In the genomic region with DNA sequence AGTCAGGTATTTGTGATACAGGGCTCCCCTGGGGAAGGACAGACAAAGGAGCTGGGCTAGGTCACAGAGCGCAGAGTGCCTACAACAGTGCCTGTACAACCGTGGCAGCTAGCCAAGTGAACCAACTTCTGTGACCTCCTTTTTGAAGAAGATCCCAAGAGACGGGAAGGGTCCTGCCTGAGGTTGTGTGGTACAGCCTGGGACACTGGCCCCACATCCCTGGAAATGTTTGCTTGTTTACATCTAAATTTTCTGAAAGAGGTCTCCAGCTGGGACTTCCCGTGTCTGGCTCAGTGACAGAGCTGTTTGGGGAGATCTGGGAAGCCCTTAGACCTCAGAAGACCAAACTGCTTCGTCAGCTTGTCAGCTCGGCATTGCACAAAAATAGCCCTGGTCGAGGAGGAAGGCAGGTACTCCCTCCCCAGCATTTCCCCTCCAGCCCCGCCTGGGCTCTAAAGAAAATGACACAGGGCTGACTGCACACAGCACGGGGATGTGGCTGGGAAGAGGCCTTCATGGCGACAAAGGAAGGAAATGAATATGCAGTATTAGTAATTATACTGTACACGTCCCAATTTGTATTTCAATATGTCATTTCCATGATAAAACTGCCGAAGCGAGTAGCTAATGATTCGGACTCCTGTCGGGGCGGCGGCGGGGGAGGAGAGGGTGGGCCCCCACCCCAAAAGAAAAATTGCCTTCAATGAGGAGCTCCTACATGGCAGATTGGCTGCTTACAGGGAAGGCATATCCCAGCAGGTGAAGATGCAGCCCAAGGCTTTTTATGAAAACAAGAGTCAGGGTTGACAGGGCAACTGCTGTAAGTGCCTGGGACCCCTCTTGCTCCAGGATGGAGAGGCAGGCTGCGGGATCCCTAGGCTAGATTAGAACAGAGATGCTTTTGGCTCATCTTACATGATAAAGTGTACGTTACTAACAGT, we compare ENCODE assay signal across 9 mouse cellular contexts. TPM values are rescaled to one million over a fixed set of nuclear protein-coding genes. Genes with fewer than 3 reads are reported as not detected.
DNase-seq lines count a peak whose midpoint lies in the region; ATAC-seq and TF ChIP-seq lines count a peak whose summit lies in the region.
"Had no signal": no experiment of that assay in that cellular context is flagged by ENCODE, and none has a peak within 500 bp of the region (broad histone marks: within the 10 kb centered on the region; RNA-seq: fewer than 3 reads in every experiment).

No protein-coding gene starts in this region.

- no peak overlapping the region for H3K9ac ChIP-seq in lung, embryonic 14.5 days
- 0 out of 2 replicates have a peak overlapping the region, but pooled peaks have one; percentile 3 for H3K9ac ChIP-seq in heart, embryonic 14.5 days (ENCODE audit: low read length)
- H3K9ac ChIP-seq: limb, embryonic 12.5 days had no signal

- no peak overlapping the region for H3K4me3 ChIP-seq in lung, embryonic 14.5 days (ENCODE audit: low read depth, low read length)
- H3K4me3 ChIP-seq in heart, embryonic 14.5 days (ENCODE audit: control insufficient read depth in 1 of 2, insufficient read depth in 1 of 2, low read depth in 1 of 2, low read length in 2 of 2): no peak overlapping the region
- H3K4me3 ChIP-seq: limb, embryonic 12.5 days had no signal

- 0 out of 2 replicates have a peak overlapping the region, but pooled peaks have one; percentile 6 for H3K27ac ChIP-seq in lung, embryonic 14.5 days (ENCODE audit: low read depth)
- peak overlapping the region; percentile 18 to 59 for H3K27ac ChIP-seq in heart, embryonic 14.5 days (replicated peaks in 1 of 2; ENCODE audit: control insufficient read depth in 1 of 2, insufficient read depth in 1 of 2, low read depth in 2 of 2, low read length in 2 of 2)
- H3K27ac ChIP-seq: limb, embryonic 12.5 days had no signal

- peak; percentile 58; the same call in 1 of the 2 replicates for ATAC-seq in lung, embryonic 14.5 days (ENCODE audit: insufficient read depth)
- peak; percentile 60; the same call in 1 of the 2 replicates for ATAC-seq in heart, embryonic 14.5 days (ENCODE audit: insufficient number of reproducible peaks, insufficient read depth, low FRiP score, low read depth)
- peak; percentile 52; the same call in 1 of the 2 replicates for ATAC-seq in neutrophil, adult 5-6 weeks (ENCODE audit: extremely low read depth, insufficient number of reproducible peaks, low FRiP score, poor library complexity, severe bottlenecking)

- TF ChIP-seq CTCF in lung, embryonic 14.5 days (IDR thresholded peaks at IDR 0.05; ENCODE audit: low read depth): no peak

- H3K4me2 ChIP-seq in lung, embryonic 14.5 days: 0 out of 2 replicates have a peak overlapping the region, but pooled peaks have one; percentile 15
- peak overlapping the region; percentile 46 for H3K4me2 ChIP-seq in heart, embryonic 14.5 days (ENCODE audit: low read length)
- H3K4me2 ChIP-seq: limb, embryonic 12.5 days had no signal

- no peaks in the 10 kb centered on the region for H3K27me3 ChIP-seq in lung, embryonic 14.5 days (ENCODE audit: insufficient read depth, low read length)
- H3K27me3 ChIP-seq in heart, embryonic 14.5 days (ENCODE audit: control insufficient read depth, insufficient read depth, low read length): no peaks in the 10 kb centered on the region

- peak; percentile 58 for DNase-seq in lung, embryonic 14.5 days
- DNase-seq in lung, adult 18-20 months: no peak
- peak; percentile 24 for DNase-seq in cerebellum, adult 9-11 months
- DNase-seq in kidney, postnatal 14 days: peak; percentile 67
- no peak for DNase-seq in B cell, adult 2 months
- no peak for DNase-seq in embryo, embryonic 11 days

- peaks cover 2% of the 10 kb centered on the region; the same call in 1 of the 2 replicates for H3K4me1 ChIP-seq in lung, embryonic 14.5 days (ENCODE audit: insufficient read depth)
- H3K4me1 ChIP-seq in heart, embryonic 14.5 days (ENCODE audit: control insufficient read depth in 2 of 2, insufficient read depth in 2 of 2, low read length in 2 of 2): peaks cover 7 to 11% of the 10 kb centered on the region in 2 experiments; a peak in 3 of 4 replicates

- no peaks in the 10 kb centered on the region for H3K9me3 ChIP-seq in lung, embryonic 14.5 days (ENCODE audit: low read depth, low read length)
- H3K9me3 ChIP-seq in heart, embryonic 14.5 days (ENCODE audit: control insufficient read depth, low read length): no peaks in the 10 kb centered on the region
- H3K9me3 ChIP-seq: limb, embryonic 12.5 days had no signal

- H3K36me3 ChIP-seq in lung, embryonic 14.5 days (ENCODE audit: insufficient read depth): no peaks in the 10 kb centered on the region
- H3K36me3 ChIP-seq in heart, embryonic 14.5 days (ENCODE audit: control insufficient read depth, insufficient read depth, low read length): no peaks in the 10 kb centered on the region
- H3K36me3 ChIP-seq: limb, embryonic 12.5 days had no signal

- WGBS in lung, embryonic 14.5 days: 34% methylated on average over 20 of the region's 20 CpGs
- 29% methylated on average over 20 of the region's 20 CpGs for WGBS in heart, embryonic 14.5 days

RNA-seq across cellular contexts. Expression of a gene that starts 25.8 kb away (rescaled TPM):
- 36.7 and 38.3 TPM in 2 replicates for polyA plus RNA-seq in lung, embryonic 14.5 days (2014; fragmentation: Nextera tagmentation; extraction: Ambion mirVana)
- polyA plus RNA-seq in heart, embryonic 14.5 days (2014; fragmentation: Nextera tagmentation; extraction: Ambion mirVana): 46.0 and 49.7 TPM in 2 replicates
- 108 and 112 TPM in 2 replicates for total RNA-seq in neutrophil, adult 5-6 weeks (2017)

Comparison
In these comparisons a context has a peak if more than half of its experiments do, and no peak if none do; other contexts are left out.
1. DNase-seq: peak in lung, embryonic 14.5 days (single experiment), cerebellum, adult 9-11 months (single experiment) and kidney, postnatal 14 days (single experiment); none in lung, adult 18-20 months (0 of 2), B cell, adult 2 months (0 of 2) and embryo, embryonic 11 days (single experiment).
2. Peak in every context shown above with its lines, with median percentiles within 50 percentile points of each other: ATAC-seq.